ENCODE assay signal across 14 mouse cellular contexts in the genomic region with DNA sequence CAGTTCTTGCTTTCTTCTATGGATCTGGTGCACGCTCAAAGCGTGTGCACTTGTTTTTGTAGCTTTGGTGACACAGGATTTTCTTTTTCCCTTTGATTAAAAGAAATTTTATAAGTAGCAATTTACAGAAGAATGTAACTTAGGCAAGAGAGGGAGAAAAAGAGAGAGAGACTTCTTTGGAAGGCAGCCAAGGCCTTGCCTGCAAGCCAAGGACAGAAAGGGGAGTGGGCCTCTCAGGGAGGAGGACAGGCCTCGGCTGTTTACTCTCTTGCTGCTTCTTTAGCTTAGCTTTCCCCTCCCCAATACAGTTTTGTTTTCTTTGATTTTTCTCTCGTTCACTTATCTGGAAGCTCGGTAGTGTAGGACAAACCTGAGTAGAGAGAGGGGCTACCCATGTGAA. TPM values are rescaled to one million over a fixed set of nuclear protein-coding genes. Genes with fewer than 3 reads are reported as not detected.
DNase-seq lines count a peak whose midpoint lies in the region; ATAC-seq and TF ChIP-seq lines count a peak whose summit lies in the region.
"Had no signal": no experiment of that assay in that cellular context is flagged by ENCODE, and none has a peak within 500 bp of the region (broad histone marks: within the 10 kb centered on the region; RNA-seq: fewer than 3 reads in every experiment).

No protein-coding gene starts in this region.

- no peaks in the 10 kb centered on the region for H3K9me3 ChIP-seq in heart, embryonic 11.5 days (replicated peaks; ENCODE audit: control insufficient read depth, low read length)
- H3K9me3 ChIP-seq in kidney, postnatal 0 days (replicated peaks; ENCODE audit: low read length): no peaks in the 10 kb centered on the region
- H3K9me3 ChIP-seq in limb, embryonic 15.5 days: no peaks in the 10 kb centered on the region
- H3K9me3 ChIP-seq: midbrain, embryonic 15.5 days had no signal

- no peak overlapping the region for H3K4me2 ChIP-seq in heart, embryonic 11.5 days
- no peak overlapping the region for H3K4me2 ChIP-seq in kidney, postnatal 0 days (ENCODE audit: low read length)
- H3K4me2 ChIP-seq in limb, embryonic 15.5 days: no peak overlapping the region
- H3K4me2 ChIP-seq: liver, embryonic 11.5 days; midbrain, embryonic 15.5 days had no signal

- 65% methylated on average over 5 of the region's 5 CpGs for WGBS in heart, embryonic 11.5 days (ENCODE audit: insufficient replicate concordance)
- WGBS in kidney, postnatal 0 days: 49% methylated on average over 5 of the region's 5 CpGs
- 68% methylated on average over 5 of the region's 5 CpGs for WGBS in kidney, adult 2 months
- 44% methylated on average over 5 of the region's 5 CpGs for WGBS in limb, embryonic 15.5 days

- H3K4me1 ChIP-seq in heart, embryonic 11.5 days (ENCODE audit: control insufficient read depth, insufficient read depth, low read length): peaks cover 27% of the 10 kb centered on the region
- no peaks in the 10 kb centered on the region; the same call in 1 of the 2 replicates for H3K4me1 ChIP-seq in kidney, postnatal 0 days (replicated peaks; ENCODE audit: insufficient read depth, low read length)
- no peaks in the 10 kb centered on the region; the same call in 1 of the 2 replicates for H3K4me1 ChIP-seq in kidney, adult 2 months (ENCODE audit: control insufficient read depth, insufficient read depth, low read length)
- H3K4me1 ChIP-seq in limb, embryonic 15.5 days: peaks cover 27% of the 10 kb centered on the region

- H3K27me3 ChIP-seq in heart, embryonic 11.5 days (ENCODE audit: control insufficient read depth, insufficient read depth, low read length): no peaks in the 10 kb centered on the region
- H3K27me3 ChIP-seq in kidney, postnatal 0 days (ENCODE audit: insufficient read depth, low read length): no peaks in the 10 kb centered on the region
- no peaks in the 10 kb centered on the region for H3K27me3 ChIP-seq in kidney, adult 2 months (replicated peaks; ENCODE audit: control insufficient read depth, insufficient read depth, low read length)
- no peaks in the 10 kb centered on the region for H3K27me3 ChIP-seq in limb, embryonic 15.5 days
- H3K27me3 ChIP-seq: midbrain, embryonic 15.5 days; Patski had no signal

- DNase-seq in heart, adult 8-10 months (ENCODE audit: low spot score): no peak
- DNase-seq in kidney, postnatal 0 days (ENCODE audit: low spot score): peak; percentile 73
- DNase-seq in kidney, adult 2 months: no peak
- peak; percentile 68 for DNase-seq in adipocyte (ENCODE audit: low spot score)
- DNase-seq: B cell, adult 2 months; kidney, postnatal 10 days had no signal

- no peak for TF ChIP-seq CTCF in kidney, postnatal 0 days (IDR thresholded peaks at IDR 0.05; ENCODE audit: low read depth)
- no peak for TF ChIP-seq CTCF in kidney, adult 2 months (conservative IDR thresholded peaks at IDR 0.05; ENCODE audit: insufficient read depth, insufficient read length, low read depth, low read length)

- H3K4me3 ChIP-seq in heart, embryonic 11.5 days (ENCODE audit: low read depth, low read length): no peak overlapping the region
- H3K4me3 ChIP-seq in kidney, postnatal 0 days (replicated peaks; ENCODE audit: low read depth, low read length): no peak overlapping the region
- H3K4me3 ChIP-seq in kidney, adult 2 months (ENCODE audit: insufficient read depth, low read depth, low read length): no peak overlapping the region
- H3K4me3 ChIP-seq in limb, embryonic 15.5 days: no peak overlapping the region
- H3K4me3 ChIP-seq: midbrain, embryonic 15.5 days had no signal

- TF ChIP-seq POLR2A in kidney, adult 2 months (IDR thresholded peaks at IDR 0.05; ENCODE audit: low read depth, low read length): no peak

- H3K27ac ChIP-seq in heart, embryonic 11.5 days (ENCODE audit: low read depth, low read length): peak overlapping the region; percentile 10
- peak overlapping the region; percentile 87; the same call in 1 of the 2 replicates for H3K27ac ChIP-seq in kidney, postnatal 0 days
- H3K27ac ChIP-seq in kidney, adult 2 months (ENCODE audit: insufficient read depth, low read depth, low read length): no peak overlapping the region
- H3K27ac ChIP-seq in limb, embryonic 15.5 days: peak overlapping the region; percentile 97
- H3K27ac ChIP-seq: midbrain, embryonic 15.5 days had no signal

- no peak overlapping the region for H3K9ac ChIP-seq in heart, embryonic 11.5 days (ENCODE audit: low read depth, low read length)
- no peak overlapping the region for H3K9ac ChIP-seq in kidney, postnatal 0 days (ENCODE audit: low read depth, low read length)
- H3K9ac ChIP-seq in limb, embryonic 15.5 days: no peak overlapping the region
- H3K9ac ChIP-seq: midbrain, embryonic 15.5 days had no signal

- no peaks in the 10 kb centered on the region; the same call in 1 of the 2 replicates for H3K36me3 ChIP-seq in heart, embryonic 11.5 days (ENCODE audit: control insufficient read depth, insufficient read depth, low read length)
- no peaks in the 10 kb centered on the region for H3K36me3 ChIP-seq in kidney, postnatal 0 days (ENCODE audit: insufficient read depth, low read length)
- H3K36me3 ChIP-seq in kidney, adult 2 months (ENCODE audit: control insufficient read depth, insufficient read depth, low read length): no peaks in the 10 kb centered on the region
- H3K36me3 ChIP-seq in limb, embryonic 15.5 days: no peaks in the 10 kb centered on the region
- H3K36me3 ChIP-seq: midbrain, embryonic 15.5 days had no signal

- ATAC-seq in heart, embryonic 11.5 days (replicated peaks; ENCODE audit: insufficient number of reproducible peaks, low FRiP score, low TSS enrichment): no peak
- ATAC-seq in kidney, postnatal 0 days (replicated peaks; ENCODE audit: low FRiP score, low read depth): no peak
- ATAC-seq in limb, embryonic 15.5 days (ENCODE audit: insufficient number of reproducible peaks, low FRiP score, low TSS enrichment, low read depth): no peak
- ATAC-seq in frontal cortex, adult (ENCODE audit: low TSS enrichment): no peak
- ATAC-seq in megakaryocyte progenitor cell, adult 5-6 weeks (replicated peaks; ENCODE audit: poor library complexity): no peak
- ATAC-seq: midbrain, embryonic 15.5 days; Patski had no signal

RNA-seq across cellular contexts. Expression of gene Stk11ip, which starts 1.8 kb away (rescaled TPM):
- 9.1 and 11.6 TPM in 2 replicates for polyA plus RNA-seq in heart, embryonic 11.5 days (2014; fragmentation: Nextera tagmentation; extraction: Ambion mirVana)
- total RNA-seq in heart, adult 8-10 months (2022): 10 to 100 TPM in 3 of 4 experiments, 1 to 10 TPM in 1; 8.3 to 10.4 (median 10.3) TPM
- 14.9 and 15.0 TPM in 2 replicates for polyA plus RNA-seq in kidney, postnatal 0 days (2015; fragmentation: Nextera tagmentation; extraction: Ambion mirVana)
- 15.5 and 21.0 TPM in 2 replicates for polyA plus RNA-seq in kidney, adult 2 months (2012; rRNA removed)
- polyA plus RNA-seq in limb, embryonic 15.5 days (2015; fragmentation: Nextera tagmentation; extraction: Ambion mirVana): 19.9 and 20.2 TPM in 2 replicates
- 7.9 and 9.6 TPM in 2 replicates for total RNA-seq in megakaryocyte progenitor cell, adult 5-6 weeks (2015)
- total RNA-seq in megakaryocyte progenitor cell, adult 5-6 weeks (2017): 11.3 and 24.0 TPM in 2 replicates

RNA-seq across cellular contexts. Expression of gene Inha, which starts 12.7 kb away (rescaled TPM):
- polyA plus RNA-seq in heart, embryonic 11.5 days (2014; fragmentation: Nextera tagmentation; extraction: Ambion mirVana): 4.0 and 4.8 TPM in 2 replicates
- total RNA-seq in heart, adult 8-10 months (2022): 1 to 10 TPM; 2.8 to 4.6 (median 3.9) TPM
- 2.8 and 3.5 TPM in 2 replicates for polyA plus RNA-seq in kidney, postnatal 0 days (2015; fragmentation: Nextera tagmentation; extraction: Ambion mirVana)
- polyA plus RNA-seq in kidney, adult 2 months (2012; rRNA removed): 3.9 and 6.5 TPM in 2 replicates
- 11.2 and 12.2 TPM in 2 replicates for polyA plus RNA-seq in limb, embryonic 15.5 days (2015; fragmentation: Nextera tagmentation; extraction: Ambion mirVana)
- total RNA-seq in megakaryocyte progenitor cell, adult 5-6 weeks (2015): not detected in 2 replicates
- not detected in 2 replicates for total RNA-seq in megakaryocyte progenitor cell, adult 5-6 weeks (2017)

RNA-seq across cellular contexts. Expression of gene Obsl1, which starts 13.3 kb away (rescaled TPM):
- polyA plus RNA-seq in heart, embryonic 11.5 days (2014; fragmentation: Nextera tagmentation; extraction: Ambion mirVana): 98.8 and 102 TPM in 2 replicates
- total RNA-seq in heart, adult 8-10 months (2022): 100 to 1,000 TPM; 108 to 133 (median 122) TPM
- 35.0 and 42.6 TPM in 2 replicates for polyA plus RNA-seq in kidney, postnatal 0 days (2015; fragmentation: Nextera tagmentation; extraction: Ambion mirVana)
- 6.4 and 8.9 TPM in 2 replicates for polyA plus RNA-seq in kidney, adult 2 months (2012; rRNA removed)
- polyA plus RNA-seq in limb, embryonic 15.5 days (2015; fragmentation: Nextera tagmentation; extraction: Ambion mirVana): 83.7 and 90.9 TPM in 2 replicates
- 1.0 TPM in 1 of 2 replicates, not detected in the other for total RNA-seq in megakaryocyte progenitor cell, adult 5-6 weeks (2015)
- total RNA-seq in megakaryocyte progenitor cell, adult 5-6 weeks (2017): 0.30 TPM in 1 of 2 replicates, not detected in the other

RNA-seq across cellular contexts. Expression of gene Slc4a3, which starts 26.5 kb away (rescaled TPM):
- 13.3 and 14.2 TPM in 2 replicates for polyA plus RNA-seq in heart, embryonic 11.5 days (2014; fragmentation: Nextera tagmentation; extraction: Ambion mirVana)
- total RNA-seq in heart, adult 8-10 months (2022): 100 to 1,000 TPM; 221 to 344 (median 267) TPM
- 15.1 and 15.3 TPM in 2 replicates for polyA plus RNA-seq in kidney, postnatal 0 days (2015; fragmentation: Nextera tagmentation; extraction: Ambion mirVana)
- 14.2 and 28.7 TPM in 2 replicates for polyA plus RNA-seq in kidney, adult 2 months (2012; rRNA removed)
- 24.1 and 24.8 TPM in 2 replicates for polyA plus RNA-seq in limb, embryonic 15.5 days (2015; fragmentation: Nextera tagmentation; extraction: Ambion mirVana)
- 0.05 TPM in 1 of 2 replicates, not detected in the other for total RNA-seq in megakaryocyte progenitor cell, adult 5-6 weeks (2015)
- total RNA-seq in megakaryocyte progenitor cell, adult 5-6 weeks (2017): 0.03 and 0.04 TPM in 2 replicates

RNA-seq across cellular contexts. Expression of gene Tmem198, which starts 40.2 kb away (rescaled TPM):
- polyA plus RNA-seq in heart, embryonic 11.5 days (2014; fragmentation: Nextera tagmentation; extraction: Ambion mirVana): 0.14 and 0.54 TPM in 2 replicates
- under 1 TPM; 0.31 to 0.75 (median 0.42) TPM for total RNA-seq in heart, adult 8-10 months (2022)
- 0.61 and 1.3 TPM in 2 replicates for polyA plus RNA-seq in kidney, postnatal 0 days (2015; fragmentation: Nextera tagmentation; extraction: Ambion mirVana)
- polyA plus RNA-seq in kidney, adult 2 months (2012; rRNA removed): 1.3 and 1.8 TPM in 2 replicates
- 0.74 and 0.79 TPM in 2 replicates for polyA plus RNA-seq in limb, embryonic 15.5 days (2015; fragmentation: Nextera tagmentation; extraction: Ambion mirVana)
- total RNA-seq in megakaryocyte progenitor cell, adult 5-6 weeks (2015): not detected in 2 replicates
- total RNA-seq in megakaryocyte progenitor cell, adult 5-6 weeks (2017): 2.9 TPM in 1 of 2 replicates, not detected in the other
- total RNA-seq: gastrocnemius, adult 8-10 months had no signal

Comparison
In these comparisons a context has a peak if more than half of its experiments do, and no peak if none do; other contexts are left out.
1. DNase-seq: peak in kidney, postnatal 0 days (single experiment) and adipocyte (single experiment); none in heart, adult 8-10 months (single experiment) and kidney, adult 2 months (single experiment).